Mouse (Mus musculus) embryonic fibroblast, embryonic 13.5 days (primary cell): Measurements from ENCODE around the gene Gemin5.

Source experiments
- CTCF ChIP-seq: IDR thresholded peaks from 2 replicates; pipeline ENCODE4 v1.5.1; 2011; ENCODE audit warnings: mild to moderate bottlenecking, control low read depth, low read length, moderate library complexity, borderline replicate concordance; ENCODE audit not compliant: insufficient read depth
- POLR2A ChIP-seq: IDR thresholded peaks from 2 replicates; pipeline ENCODE4 v1.6.1; 2011; ENCODE audit warnings: low read depth, mild to moderate bottlenecking, control low read depth, low read length, moderate library complexity

DNA sequence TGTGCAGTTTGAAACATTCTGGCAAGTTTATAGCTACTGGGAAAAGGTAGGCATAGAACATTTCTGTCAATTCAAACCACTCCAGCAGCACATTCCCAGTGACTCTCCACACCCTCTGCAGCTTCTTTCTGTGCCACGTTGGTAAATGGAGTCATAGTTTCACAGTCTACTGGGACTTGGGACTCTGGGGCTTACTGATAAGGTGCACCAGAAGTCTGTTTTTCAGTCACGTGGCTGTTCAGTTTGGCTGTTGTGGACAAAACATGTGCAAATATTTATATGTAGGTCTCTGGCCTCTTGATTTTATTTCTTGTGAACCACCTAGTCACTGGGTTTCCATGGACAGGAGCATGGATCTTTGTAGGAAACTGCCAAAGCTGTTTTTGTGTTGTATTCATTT lies 40.8 kb downstream of the Gemin5 start:
- TF ChIP-seq CTCF, result no peak
- TF ChIP-seq POLR2A, result no peak
